Mouse (Mus musculus) gastrocnemius, adult 8-10 months (tissue): Measurements from ENCODE around the gene Tbl3. TPM values are rescaled to one million over a fixed set of nuclear protein-coding genes. Genes with fewer than 3 reads are reported as not detected.
"Not testable (repeated sequence)": the region's sequence is repeated elsewhere in the genome, so short reads cannot be mapped to it uniquely, and the experiment has no call there.

ENCODE experiments used
- DNase-seq, 2 experiments: peaks; one replicate each; pipeline ENCODE4 v3.0.0; 2022; ENCODE audit warnings: low spot score in 2 of 2
- total RNA-seq, 4 experiments: library from RNA; stranded (reverse); gene quantifications; 2 replicates each; pipeline ENCODE4 v1.2.4; 2022

Gene Tbl3
- total RNA-seq, 4 experiments from 2014 or later = 15.9 to 18.6 (median 17.1) TPM

GRCm38 (mm10) chr17:24728184-24728583, 20.7 kb upstream of the Tbl3 start:
- DNase-seq = peak in 1 of 2 experiments; percentile 44

- DNase-seq = peak; percentile 63 to 84
Observed at GRCm38 (mm10) chr17:24727618-24728017, 20.2 kb upstream of the Tbl3 start, which contains the start of gene Rpl3l. Gene Rpl3l, plus strand, starts transcription at chr17:24727820.

- no peak for DNase-seq
Observed at GRCm38 (mm10) chr17:24725637-24726390, 18.4 kb upstream of the Tbl3 start.

GRCm38 (mm10) chr17:24724184-24724583, 16.7 kb upstream of the Tbl3 start, which contains the start of gene Ndufb10:
Gene Ndufb10, minus strand, starts transcription at chr17:24724478.
- DNase-seq = peak; percentile 95 to 96

- DNase-seq = no peak
Observed at GRCm38 (mm10) chr17:24723881-24724180, 16.4 kb upstream of the Tbl3 start.

GRCm38 (mm10) chr17:24723122-24723880, 15.8 kb upstream of the Tbl3 start:
- no peak for DNase-seq

- no peak for DNase-seq
Observed at GRCm38 (mm10) chr17:24722220-24722924, 14.9 kb upstream of the Tbl3 start.

- not testable (repeated sequence) for DNase-seq
Observed at GRCm38 (mm10) chr17:24721383-24721955, 14.0 kb upstream of the Tbl3 start.

- not testable (repeated sequence) for DNase-seq
Observed at GRCm38 (mm10) chr17:24720616-24721015, 13.2 kb upstream of the Tbl3 start.

- peak; percentile 96 to 98 for DNase-seq
Observed at GRCm38 (mm10) chr17:24719494-24720222, 12.2 kb upstream of the Tbl3 start.

GRCm38 (mm10) chr17:24718938-24719337, 11.5 kb upstream of the Tbl3 start:
- DNase-seq = not testable (repeated sequence)

GRCm38 (mm10) chr17:24717943-24718342, 10.5 kb upstream of the Tbl3 start, which contains the start of the genes Rnf151 and Rps2:
Gene Rnf151, minus strand, starts transcription at chr17:24718063.
Gene Rps2, plus strand, starts transcription at chr17:24718116.
- DNase-seq = no peak

- no peak for DNase-seq
Observed at GRCm38 (mm10) chr17:24716166-24716682, 8.8 kb upstream of the Tbl3 start.

GRCm38 (mm10) chr17:24715556-24715955, 8.1 kb upstream of the Tbl3 start:
- no peak for DNase-seq

GRCm38 (mm10) chr17:24708646-24709045, 1.2 kb upstream of the Tbl3 start:
- no peak for DNase-seq

GRCm38 (mm10) chr17:24707801-24708425, 453 bp upstream of the Tbl3 start:
- no peak for DNase-seq

GRCm38 (mm10) chr17:24705821-24706220, 1.6 kb downstream of the Tbl3 start:
- DNase-seq = no peak

GRCm38 (mm10) chr17:24701251-24701650, 6.2 kb downstream of the Tbl3 start:
- DNase-seq = no peak

GRCm38 (mm10) chr17:24699473-24699872, 8.0 kb downstream of the Tbl3 start:
- no peak for DNase-seq

- no peak for DNase-seq
Observed at GRCm38 (mm10) chr17:24698715-24699114, 8.7 kb downstream of the Tbl3 start.
